Mouse (Mus musculus) cortical plate, adult 2 months (tissue): ENCODE data around the gene Hoxa5.

Source experiments
- CTCF ChIP-seq: fragments of 200-500 bp; IDR thresholded peaks from 2 replicates; pipeline ENCODE4 v1.5.1; 2011; ENCODE audit warnings: mild to moderate bottlenecking, control low read depth, low read length; ENCODE audit not compliant: insufficient read depth; ENCODE audit errors: extremely low read depth
- POLR2A ChIP-seq: fragments of 200-500 bp; IDR thresholded peaks from 2 replicates; pipeline ENCODE4 v1.6.1; 2011; ENCODE audit warnings: mild to moderate bottlenecking, low read length, control low read depth; ENCODE audit not compliant: insufficient read depth; ENCODE audit errors: extremely low read depth

GRCm38 (mm10) chr6:52180726-52181125, 23.7 kb downstream of the Hoxa5 start:
- TF ChIP-seq CTCF (no peak), POLR2A (no peak)
